Mouse (Mus musculus): ENCODE measurements around the gene Apoa5. TPM values are rescaled to one million over a fixed set of nuclear protein-coding genes. Genes with fewer than 3 reads are reported as not detected.

The Apoa5 gene
- polyA plus RNA-seq, 2 experiments, result 0.47 to 1.2 TPM

DNA sequence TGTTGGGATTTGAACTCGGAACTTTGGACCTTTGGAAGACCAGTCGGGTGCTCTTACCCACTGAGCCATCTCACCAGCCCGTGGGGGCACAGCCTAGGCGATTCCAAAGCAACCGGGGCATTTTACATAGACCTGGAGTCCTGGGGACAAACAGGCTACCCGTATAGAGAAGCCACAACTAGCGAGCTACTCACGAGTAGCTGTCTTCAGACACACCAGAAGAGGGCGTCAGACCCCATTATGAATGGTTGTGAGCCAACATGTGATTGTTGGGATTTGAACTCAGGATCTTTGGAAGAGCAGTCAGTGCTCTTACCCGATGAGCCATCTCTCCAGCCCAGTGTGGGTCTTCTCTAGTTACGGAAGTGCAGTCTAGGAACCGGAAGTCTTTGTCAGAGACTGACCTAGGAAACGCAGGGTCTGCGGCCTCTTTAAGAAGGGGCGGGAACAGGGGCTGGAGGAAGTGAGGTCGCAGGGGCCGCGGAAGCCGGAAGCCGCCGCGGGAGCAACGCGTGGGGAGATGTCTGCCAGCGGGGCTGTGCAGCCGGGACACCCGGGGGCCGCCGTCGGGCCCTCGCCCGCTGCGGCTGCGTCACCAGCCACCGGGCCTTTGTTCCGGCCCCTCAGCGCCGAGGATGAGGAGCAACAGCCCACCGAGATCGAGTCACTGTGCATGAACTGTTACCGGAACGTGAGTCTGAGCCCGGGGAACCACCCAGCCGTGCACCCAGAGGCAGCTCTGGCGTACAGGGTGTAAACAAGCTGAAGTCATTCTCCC is 4.4 kb downstream of the Apoa5 start, which contains the start of gene Zpr1:
Gene Zpr1 (plus strand): TSS at position 388 of the 778 bp plus-strand sequence.
- Histone ChIP-seq H3K4me1 (replicated peaks; ENCODE audit: control insufficient read depth in 2 of 2, insufficient read depth in 2 of 2, low read length in 1 of 2) (peaks cover 7 to 9% of the 10 kb centered on the region in 2 experiments; a peak in 3 of 4 replicates), H3K27ac (peak within 1 kb of the TSS; percentile 11; the same call in 1 of the 2 replicates), H3K9ac (replicated peaks) (peak within 1 kb of the TSS; percentile 75), H3K4me3 (ENCODE audit: insufficient read depth in 1 of 2, low read depth in 2 of 2, low read length in 2 of 2) (peak within 1 kb of the TSS; percentile 88 to 92), H3K36me3 (replicated peaks; ENCODE audit: control insufficient read depth, insufficient read depth, low read depth) (peaks cover 28% of the 10 kb centered on the region), H3K9me3 (ENCODE audit: control insufficient read depth, low read length) (no peaks in the 10 kb centered on the region), H3K4me2 (ENCODE audit: low read depth) (peak within 1 kb of the TSS; percentile 73), H3K27me3 (ENCODE audit: control insufficient read depth, insufficient read depth, low read length) (no peaks in the 10 kb centered on the region)
- ATAC-seq (ENCODE audit: insufficient read depth), result peak; percentile 91
- TF ChIP-seq EP300 (IDR thresholded peaks at IDR 0.05; ENCODE audit: low read depth) (no peak), CTCF (IDR thresholded peaks at IDR 0.05; ENCODE audit: low read depth) (peak; percentile 65)
- WGBS (ENCODE audit: insufficient replicate concordance), result 3% methylated on average over 45 of the region's 45 CpGs
- peak; percentile 83 to 87 (median 83) for DNase-seq (ENCODE audit: low read depth in 3 of 3, low spot score in 3 of 3)

GRCm38 (mm10) chr9:46274494-46274893 is 6.1 kb downstream of the Apoa5 start:
- H3K4me1 ChIP-seq (replicated peaks; ENCODE audit: control insufficient read depth in 2 of 2, insufficient read depth in 2 of 2, low read length in 1 of 2), result peaks cover 7 to 9% of the 10 kb centered on the region in 2 experiments; a peak in 3 of 4 replicates
- peak overlapping the region; percentile 73 for H3K4me2 ChIP-seq (ENCODE audit: low read depth)
- peaks cover 33% of the 10 kb centered on the region for H3K36me3 ChIP-seq (replicated peaks; ENCODE audit: control insufficient read depth, insufficient read depth, low read depth)
- TF ChIP-seq CTCF (IDR thresholded peaks at IDR 0.05; ENCODE audit: low read depth) (no peak), EP300 (IDR thresholded peaks at IDR 0.05; ENCODE audit: low read depth) (no peak)
- no peaks in the 10 kb centered on the region for H3K9me3 ChIP-seq (ENCODE audit: control insufficient read depth, low read length)
- H3K4me3 ChIP-seq (ENCODE audit: insufficient read depth in 1 of 2, low read depth in 2 of 2, low read length in 2 of 2), result no peak overlapping the region; a peak in 1 of 4 replicates
- 63% methylated on average over 9 of the region's 9 CpGs for WGBS (ENCODE audit: insufficient replicate concordance)
- no peak overlapping the region for H3K9ac ChIP-seq (replicated peaks)
- ATAC-seq (ENCODE audit: insufficient read depth) (no peak), DNase-seq (ENCODE audit: low read depth in 3 of 3, low spot score in 3 of 3) (no peak)
- H3K27ac ChIP-seq, result no peak overlapping the region
- H3K27me3 ChIP-seq (ENCODE audit: control insufficient read depth, insufficient read depth, low read length), result no peaks in the 10 kb centered on the region

DNA sequence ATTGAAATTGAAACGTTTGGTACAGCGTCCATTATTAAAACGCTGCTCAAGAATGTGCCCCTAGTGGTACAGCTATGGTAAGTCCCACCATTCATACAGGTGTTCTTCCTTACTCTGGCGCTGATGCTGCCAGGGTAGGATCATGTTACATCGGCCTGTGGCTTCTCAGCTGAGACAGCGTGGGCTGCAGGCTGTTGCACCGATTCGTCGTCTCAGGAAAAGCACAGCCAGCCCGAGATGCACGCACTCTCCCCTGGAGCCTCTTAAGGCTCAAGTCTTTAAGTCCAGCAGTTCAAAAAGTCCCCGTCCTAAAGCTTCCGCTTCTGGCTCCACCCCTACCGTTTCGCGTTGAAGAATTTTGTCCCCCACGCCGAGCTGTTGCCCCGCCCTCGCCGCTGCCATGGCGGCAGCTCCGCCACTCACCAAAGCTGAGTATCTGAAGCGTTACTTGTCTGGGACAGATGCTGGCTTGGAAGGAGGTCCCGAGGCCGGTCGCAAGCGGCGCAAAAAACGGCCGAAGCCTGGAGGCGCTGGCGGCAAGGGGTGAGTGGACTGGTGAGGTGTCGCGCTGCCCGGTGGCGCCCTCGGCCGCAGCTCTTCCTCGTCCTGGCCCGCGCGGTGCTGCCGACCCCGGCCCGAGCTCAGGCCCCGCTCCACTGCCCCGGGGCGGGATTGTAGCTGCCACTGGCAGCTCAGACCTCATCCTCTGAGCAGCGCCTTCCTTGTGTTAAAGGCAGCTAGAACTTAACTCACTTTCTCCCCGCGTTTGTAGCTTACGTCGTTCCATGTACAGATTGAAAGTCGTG is 14.4 kb downstream of the Apoa5 start, which contains the start of gene Bud13:
Gene Bud13 (plus strand): TSS at position 378 of the 806 bp plus-strand sequence.
- Histone ChIP-seq H3K4me3 (ENCODE audit: insufficient read depth in 1 of 2, low read depth in 2 of 2, low read length in 2 of 2) (peak within 1 kb of the TSS; percentile 69 to 98), H3K9me3 (ENCODE audit: control insufficient read depth, low read length) (no peaks in the 10 kb centered on the region), H3K27me3 (ENCODE audit: control insufficient read depth, insufficient read depth, low read length) (no peaks in the 10 kb centered on the region), H3K27ac (peak within 1 kb of the TSS; percentile 62), H3K4me1 (replicated peaks; ENCODE audit: control insufficient read depth in 2 of 2, insufficient read depth in 2 of 2, low read length in 1 of 2) (peaks cover 7% of the 10 kb centered on the region in 2 experiments), H3K9ac (replicated peaks) (peak within 1 kb of the TSS; percentile 95), H3K36me3 (replicated peaks; ENCODE audit: control insufficient read depth, insufficient read depth, low read depth) (peaks cover 23% of the 10 kb centered on the region), H3K4me2 (ENCODE audit: low read depth) (peak within 1 kb of the TSS; percentile 81)
- DNase-seq (ENCODE audit: low read depth in 3 of 3, low spot score in 3 of 3) (peak; percentile 78 to 87 (median 81)), ATAC-seq (ENCODE audit: insufficient read depth) (peak; percentile 90)
- WGBS (ENCODE audit: insufficient replicate concordance), result under 1% methylated on average over 55 of the region's 55 CpGs
- TF ChIP-seq EP300 (IDR thresholded peaks at IDR 0.05; ENCODE audit: low read depth) (no peak), CTCF (IDR thresholded peaks at IDR 0.05; ENCODE audit: low read depth) (peak; percentile 77)

- Histone ChIP-seq H3K4me1 (replicated peaks; ENCODE audit: control insufficient read depth in 2 of 2, insufficient read depth in 2 of 2, low read length in 1 of 2) (no peaks in the 10 kb centered on the region), H3K36me3 (replicated peaks; ENCODE audit: control insufficient read depth, insufficient read depth, low read depth) (no peaks in the 10 kb centered on the region; the same call in 1 of the 2 replicates), H3K4me2 (ENCODE audit: low read depth) (no peak overlapping the region), H3K9ac (replicated peaks) (no peak overlapping the region), H3K4me3 (ENCODE audit: insufficient read depth in 1 of 2, low read depth in 2 of 2, low read length in 2 of 2) (no peak overlapping the region), H3K9me3 (ENCODE audit: control insufficient read depth, low read length) (no peaks in the 10 kb centered on the region), H3K27me3 (ENCODE audit: control insufficient read depth, insufficient read depth, low read length) (no peaks in the 10 kb centered on the region), H3K27ac (no peak overlapping the region)
- no peak for DNase-seq (ENCODE audit: low read depth in 3 of 3, low spot score in 3 of 3)
- WGBS (ENCODE audit: insufficient replicate concordance), result 71% methylated on average over 4 of the region's 4 CpGs
- ATAC-seq (ENCODE audit: insufficient read depth), result no peak
- TF ChIP-seq CTCF (IDR thresholded peaks at IDR 0.05; ENCODE audit: low read depth), result no peak
- no peak for TF ChIP-seq EP300 (IDR thresholded peaks at IDR 0.05; ENCODE audit: low read depth)
These were observed 29.9 kb downstream of the Apoa5 start for GRCm38 (mm10) chr9:46298381-46298780.

All from liver, embryonic 14.5 days (tissue).